Mouse (Mus musculus) heart, embryonic 11.5 days (tissue): ENCODE measurements at regions not wholly inside any gene's neighbourhood (a gene's known extent, or its start where the extent isn't known, plus 50 kb on each side); places are given as distances from the start of the nearest gene placed in this dataset.

Experiments used
- ATAC-seq: fragments of 200-750 bp; cut with Nextera tagmentation; replicated peaks from 2 replicates; pipeline ENCODE4 v1.8.0; 2017; ENCODE audit warnings: moderate library complexity; ENCODE audit not compliant: insufficient number of reproducible peaks, low FRiP score, low TSS enrichment
- H3K27ac ChIP-seq: fragments of 300-500 bp; sonication (generic); 2 replicates; pipeline ENCODE4 v1.5.1; 2014; ENCODE audit warnings: mild to moderate bottlenecking, low read depth, low read length
- H3K27me3 ChIP-seq: fragments of 300-500 bp; sonication (generic); 2 replicates; pipeline ENCODE4 v1.6.1; 2014; ENCODE audit warnings: mild to moderate bottlenecking, low read length, mixed read lengths; ENCODE audit not compliant: control insufficient read depth, insufficient read depth
- H3K36me3 ChIP-seq: fragments of 300-500 bp; sonication (generic); 2 replicates; pipeline ENCODE4 v1.6.1; 2014; ENCODE audit warnings: mild to moderate bottlenecking, low read length, moderate library complexity, mixed read lengths; ENCODE audit not compliant: control insufficient read depth, insufficient read depth
- H3K4me1 ChIP-seq: fragments of 300-500 bp; sonication (generic); 2 replicates; pipeline ENCODE4 v1.6.1; 2014; ENCODE audit warnings: low read length; ENCODE audit not compliant: control insufficient read depth, insufficient read depth
- H3K4me2 ChIP-seq: fragments of 300-500 bp; sonication (generic); 2 replicates; pipeline ENCODE4 v1.6.1; 2014; ENCODE audit warnings: mild to moderate bottlenecking, moderate library complexity
- H3K4me3 ChIP-seq: fragments of 300-500 bp; sonication (generic); 2 replicates; pipeline ENCODE4 v1.5.1; 2014; ENCODE audit warnings: low read depth, low read length
- H3K9ac ChIP-seq: fragments of 300-500 bp; sonication (generic); 2 replicates; pipeline ENCODE4 v1.6.1; 2014; ENCODE audit warnings: mild to moderate bottlenecking, low read depth, low read length, moderate library complexity
- H3K9me3 ChIP-seq: fragments of 300-500 bp; sonication (generic); replicated peaks from 2 replicates; pipeline ENCODE4 v1.6.1; 2016; ENCODE audit warnings: low read length; ENCODE audit not compliant: control insufficient read depth
- WGBS: fragments of 180-500 bp; shearing (Covaris S2); extraction: QIAGEN DNeasy Blood & Tissue Kit; methylation state at CpG from one replicate; pipeline ENCODE4 v1.1.7; 2014; ENCODE audit not compliant: insufficient replicate concordance; 5-methylcytosine and 5-hydroxymethylcytosine counted together

DNA sequence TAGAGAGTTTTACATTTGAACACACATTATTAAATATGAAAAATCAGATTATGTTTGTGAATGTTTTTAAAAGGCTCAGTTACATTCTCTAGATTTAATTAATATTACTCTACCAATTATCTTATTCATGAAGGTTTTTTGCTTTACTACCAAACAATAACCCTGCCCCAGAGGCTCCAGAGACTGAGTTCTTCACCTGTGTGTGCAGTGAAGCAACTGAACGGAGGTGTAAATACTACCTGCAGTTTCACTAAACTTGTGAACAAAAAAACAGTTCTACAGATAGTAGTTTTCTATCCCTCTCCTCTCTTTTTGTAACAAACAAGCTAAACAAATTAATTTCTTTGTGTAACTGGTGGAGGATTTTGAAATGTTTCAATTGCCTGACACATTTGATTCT is 231.1 kb upstream of the Plscr5 start:
- Histone ChIP-seq H3K4me3 (no peak overlapping the region), H3K9ac (no peak overlapping the region), H3K27ac (no peak overlapping the region), H3K4me1 (no peaks in the 10 kb centered on the region), H3K27me3 (no peaks in the 10 kb centered on the region), H3K4me2 (no peak overlapping the region), H3K9me3 (no peaks in the 10 kb centered on the region), H3K36me3 (no peaks in the 10 kb centered on the region)
- 72% methylated on average over 1 of the region's 1 CpGs for WGBS
- ATAC-seq = no peak

GRCm38 (mm10) chr9:91960556-91961325 is 232.0 kb upstream of the Plscr5 start:
- 77% methylated on average over 14 of the region's 14 CpGs for WGBS
- H3K9me3 ChIP-seq = no peaks in the 10 kb centered on the region

GRCm38 (mm10) chr9:91959592-91959991 is 233.1 kb upstream of the Plscr5 start:
- H3K9me3 ChIP-seq = no peaks in the 10 kb centered on the region
- no peak overlapping the region for H3K4me3 ChIP-seq
- no peak overlapping the region for H3K4me2 ChIP-seq
- H3K36me3 ChIP-seq = no peaks in the 10 kb centered on the region
- no peaks in the 10 kb centered on the region for H3K4me1 ChIP-seq
- H3K9ac ChIP-seq = no peak overlapping the region
- no peaks in the 10 kb centered on the region for H3K27me3 ChIP-seq
- no peak overlapping the region for H3K27ac ChIP-seq
- no peak for ATAC-seq
- 40% methylated on average over 1 of the region's 1 CpGs for WGBS

More at GRCm38 (mm10) chr9:91960556-91961325, 232.0 kb upstream of the Plscr5 start:
- Histone ChIP-seq H3K9ac (no peak overlapping the region), H3K27ac (no peak overlapping the region), H3K4me3 (no peak overlapping the region), H3K4me1 (no peaks in the 10 kb centered on the region), H3K4me2 (no peak overlapping the region), H3K27me3 (no peaks in the 10 kb centered on the region), H3K36me3 (no peaks in the 10 kb centered on the region)
- ATAC-seq = no peak

DNA sequence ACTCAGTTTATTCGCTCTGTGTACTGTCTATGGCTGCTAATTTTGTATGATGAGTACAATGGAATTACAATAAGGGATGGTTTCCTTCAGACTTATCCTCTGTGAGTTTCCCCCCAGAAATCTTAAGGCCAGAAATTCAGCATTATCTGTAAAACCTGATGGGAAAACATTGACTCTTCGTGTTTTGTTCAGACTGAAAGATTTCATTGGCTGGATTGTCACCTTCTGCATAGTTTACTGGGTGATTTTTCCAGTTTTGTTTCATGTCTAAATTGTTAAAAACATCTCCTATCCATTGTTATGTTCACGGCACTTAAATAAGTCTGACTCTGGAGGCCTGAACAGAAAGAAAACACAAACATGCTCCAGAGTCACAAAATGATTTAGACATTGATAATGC is 233.7 kb upstream of the Plscr5 start:
- no peak overlapping the region for H3K4me3 ChIP-seq
- H3K27me3 ChIP-seq = no peaks in the 10 kb centered on the region
- WGBS = 69% methylated on average over 3 of the region's 3 CpGs
- no peak for ATAC-seq
- H3K9ac ChIP-seq = no peak overlapping the region
- no peak overlapping the region for H3K27ac ChIP-seq
- no peaks in the 10 kb centered on the region for H3K9me3 ChIP-seq
- no peaks in the 10 kb centered on the region for H3K4me1 ChIP-seq
- H3K36me3 ChIP-seq = no peaks in the 10 kb centered on the region
- H3K4me2 ChIP-seq = no peak overlapping the region

- Histone ChIP-seq H3K36me3 (no peaks in the 10 kb centered on the region), H3K27me3 (no peaks in the 10 kb centered on the region), H3K9me3 (no peaks in the 10 kb centered on the region), H3K4me3 (no peak overlapping the region), H3K4me2 (no peak overlapping the region), H3K4me1 (no peaks in the 10 kb centered on the region), H3K9ac (no peak overlapping the region), H3K27ac (no peak overlapping the region)
- no peak for ATAC-seq
- WGBS = 49% methylated on average over 3 of the region's 3 CpGs
Measured at GRCm38 (mm10) chr9:91958421-91958820, 234.3 kb upstream of the Plscr5 start.

DNA sequence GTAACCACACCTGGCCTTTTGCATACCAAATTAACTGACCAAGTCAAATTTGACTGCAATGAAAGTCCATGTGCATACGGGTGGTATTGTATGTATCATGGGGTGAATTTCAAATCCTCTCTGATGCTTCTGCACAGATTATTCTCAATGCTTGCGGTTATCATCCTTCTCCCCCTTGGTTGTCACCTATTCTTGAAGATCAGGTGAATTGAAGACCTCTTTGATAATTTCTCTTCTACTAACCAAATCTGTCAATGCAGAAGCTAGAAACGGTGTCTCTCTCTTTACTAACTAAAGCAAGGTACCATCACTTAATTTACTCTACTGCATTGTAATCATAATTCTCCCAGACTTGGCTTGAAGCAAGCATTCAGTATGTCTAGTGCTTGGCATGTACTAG is 235.7 kb upstream of the Plscr5 start:
- H3K27ac ChIP-seq = no peak overlapping the region
- no peak for ATAC-seq
- no peak overlapping the region for H3K9ac ChIP-seq
- no peak overlapping the region for H3K4me3 ChIP-seq
- WGBS = 78% methylated on average over 3 of the region's 3 CpGs
- no peaks in the 10 kb centered on the region for H3K27me3 ChIP-seq
- H3K9me3 ChIP-seq = no peaks in the 10 kb centered on the region
- H3K36me3 ChIP-seq = no peaks in the 10 kb centered on the region
- H3K4me2 ChIP-seq = no peak overlapping the region
- no peaks in the 10 kb centered on the region for H3K4me1 ChIP-seq

- Histone ChIP-seq H3K9me3 (no peaks in the 10 kb centered on the region), H3K27ac (no peak overlapping the region), H3K4me1 (no peaks in the 10 kb centered on the region), H3K9ac (no peak overlapping the region), H3K36me3 (no peaks in the 10 kb centered on the region), H3K4me3 (no peak overlapping the region), H3K4me2 (no peak overlapping the region), H3K27me3 (no peaks in the 10 kb centered on the region)
- ATAC-seq = no peak
- 67% methylated on average over 1 of the region's 1 CpGs for WGBS
Measured at GRCm38 (mm10) chr9:91948746-91949145, 244.0 kb upstream of the Plscr5 start.

- no peak overlapping the region for H3K27ac ChIP-seq
- no peaks in the 10 kb centered on the region for H3K9me3 ChIP-seq
- H3K27me3 ChIP-seq = no peaks in the 10 kb centered on the region
- H3K9ac ChIP-seq = no peak overlapping the region
- no peak for ATAC-seq
- no peaks in the 10 kb centered on the region for H3K36me3 ChIP-seq
- no peak overlapping the region for H3K4me3 ChIP-seq
- no peaks in the 10 kb centered on the region for H3K4me1 ChIP-seq
- H3K4me2 ChIP-seq = no peak overlapping the region
- 64% methylated on average over 1 of the region's 1 CpGs for WGBS
Measured at GRCm38 (mm10) chr9:91942001-91942400, 250.7 kb upstream of the Plscr5 start.

DNA sequence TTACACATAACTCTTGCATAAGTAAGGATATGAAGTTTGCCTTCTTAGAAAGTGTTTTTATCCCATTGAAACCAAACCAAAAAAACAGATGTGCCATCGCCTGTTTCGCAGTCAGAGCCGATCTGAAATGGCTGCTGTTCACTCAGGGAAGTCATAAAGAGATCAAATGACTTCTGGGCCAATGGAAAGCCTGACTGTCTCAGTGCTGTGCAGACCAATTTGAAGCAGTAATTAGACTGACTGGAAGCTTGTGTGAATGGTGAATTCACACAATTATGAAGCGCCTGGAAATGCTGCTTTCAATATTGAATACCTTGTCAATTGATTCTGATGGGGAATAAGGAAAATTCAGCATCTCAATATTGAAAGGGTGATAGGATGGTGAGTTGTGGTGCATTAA is 254.0 kb upstream of the Plscr5 start:
- no peak for ATAC-seq
- H3K9me3 ChIP-seq = no peaks in the 10 kb centered on the region
- WGBS = 71% methylated on average over 4 of the region's 4 CpGs
- H3K4me3 ChIP-seq = no peak overlapping the region
- no peak overlapping the region for H3K27ac ChIP-seq
- no peak overlapping the region for H3K9ac ChIP-seq
- no peaks in the 10 kb centered on the region for H3K27me3 ChIP-seq
- no peaks in the 10 kb centered on the region for H3K4me1 ChIP-seq
- no peak overlapping the region for H3K4me2 ChIP-seq
- no peaks in the 10 kb centered on the region for H3K36me3 ChIP-seq
